Mouse (Mus musculus): Measurements from ENCODE around the gene Ubr3.

GRCm38 (mm10) chr2:69941391-69942030, 44.5 kb downstream of the Ubr3 start:
- TF ChIP-seq CTCF (IDR thresholded peaks at IDR 0.05; ENCODE audit: control insufficient read depth, insufficient read depth, insufficient read length) (no peak), MYOG (IDR thresholded peaks at IDR 0.05; ENCODE audit: control insufficient read depth, extremely low read depth, insufficient read length) (no peak), MAX (IDR thresholded peaks at IDR 0.05) (no peak), CEBPB (IDR thresholded peaks at IDR 0.05; ENCODE audit: low read depth) (no peak)

Data from C2C12 (cell line).